Mouse (Mus musculus) gastrocnemius, postnatal 14 days (tissue): Measurements from ENCODE around the gene Pde4d. TPM values are rescaled to one million over a fixed set of nuclear protein-coding genes. Genes with fewer than 3 reads are reported as not detected.
"Not testable (repeated sequence)": the region's sequence is repeated elsewhere in the genome, so short reads cannot be mapped to it uniquely, and the experiment has no call there.

Experiments
- DNase-seq: peaks from one replicate; pipeline ENCODE4 v3.0.0; 2021; ENCODE audit warnings: mixed read lengths
- intact Hi-C: fragments of 180-260 bp; cut with DNase I; formaldehyde crosslinking; loops from one replicate; pipeline ENCODE4 v1.15.1; 2025; ENCODE audit warnings: low total_unique reads
- total RNA-seq, 2 experiments: library from RNA; stranded (reverse); gene quantifications; 2 replicates each; pipeline ENCODE4 v1.2.3; 2021

The Pde4d gene
- total RNA-seq, 2 experiments from 2014 or later, result 91.2 to 126 TPM

DNA sequence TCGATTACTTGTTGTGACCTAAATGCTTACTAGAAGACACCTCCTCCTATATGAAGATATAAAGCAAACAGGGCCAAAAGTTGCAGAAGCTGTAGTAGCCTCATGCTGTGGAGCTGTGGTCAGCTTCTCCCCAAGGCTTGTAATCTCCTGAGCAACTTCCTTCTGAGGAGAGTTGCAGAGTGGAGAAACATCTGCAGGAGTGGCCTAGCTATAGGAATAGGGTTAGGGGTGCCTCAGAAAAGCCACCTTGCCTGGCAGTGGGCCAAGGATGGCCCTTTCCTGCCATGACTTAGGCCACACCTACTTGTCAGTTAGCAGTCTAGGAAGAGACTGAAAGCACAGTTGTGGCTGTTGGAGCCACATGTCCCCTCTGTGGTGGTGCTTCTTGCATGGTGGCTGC lies 325.2 kb downstream of the Pde4d start:
- no peak for DNase-seq
- intact Hi-C loops, result no loop called here

DNA sequence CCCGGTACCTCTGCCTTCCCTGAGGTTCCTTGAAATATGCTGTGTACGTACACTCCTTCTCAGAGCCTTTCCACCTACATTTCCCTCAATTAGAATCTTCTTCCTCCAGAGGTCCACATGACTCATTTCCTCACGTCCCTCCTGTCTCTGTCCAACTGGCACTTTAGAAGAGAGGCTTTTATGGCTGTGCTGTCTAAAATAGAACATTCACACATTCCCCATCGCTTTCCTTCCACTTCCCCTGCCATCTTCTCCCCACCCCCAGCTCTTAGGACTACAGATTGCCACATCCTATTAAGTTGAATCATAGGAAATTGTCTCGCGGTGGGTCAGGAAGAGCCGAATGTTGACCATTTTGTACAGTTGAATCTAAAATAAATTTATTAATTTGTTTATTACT lies 326.1 kb downstream of the Pde4d start:
- no peak for DNase-seq
- intact Hi-C loops, result no loop called here

GRCm38 (mm10) chr13:108797620-108798019 lies 347.9 kb downstream of the Pde4d start:
- DNase-seq, intact Hi-C loops: not testable (repeated sequence)

GRCm38 (mm10) chr13:108809191-108809590 lies 359.4 kb downstream of the Pde4d start:
- intact Hi-C loops, result no loop called here
- DNase-seq, result no peak

GRCm38 (mm10) chr13:108812956-108813355 lies 363.2 kb downstream of the Pde4d start:
- intact Hi-C loops, result no loop called here
- DNase-seq, result peak; percentile 17

GRCm38 (mm10) chr13:108819846-108820408 lies 370.2 kb downstream of the Pde4d start:
- intact Hi-C loops, result no loop called here
- DNase-seq, result no peak

- intact Hi-C loops, result no loop called here
- DNase-seq, result no peak
These were observed 370.7 kb downstream of the Pde4d start for GRCm38 (mm10) chr13:108820487-108820886.

DNA sequence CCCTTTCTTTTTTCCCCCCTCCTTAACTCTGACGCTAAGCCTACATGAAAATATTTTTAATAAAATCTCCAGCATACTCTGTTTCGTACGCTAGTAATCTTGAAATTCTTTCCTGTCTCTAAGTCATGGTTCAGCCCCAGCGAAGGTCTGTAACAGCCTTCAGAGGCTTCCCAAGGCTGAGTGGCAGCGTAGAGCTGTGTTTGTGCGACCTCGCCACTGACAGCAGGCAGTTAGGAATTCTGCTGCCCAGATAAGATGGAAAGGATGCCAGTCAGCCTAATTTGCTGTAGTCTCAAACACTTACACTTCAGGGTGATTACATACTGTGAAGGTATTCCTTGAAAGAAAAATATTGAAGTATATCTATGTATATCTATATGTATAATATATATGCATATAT lies 371.5 kb downstream of the Pde4d start:
- DNase-seq, result no peak
- intact Hi-C loops, result no loop called here

DNA sequence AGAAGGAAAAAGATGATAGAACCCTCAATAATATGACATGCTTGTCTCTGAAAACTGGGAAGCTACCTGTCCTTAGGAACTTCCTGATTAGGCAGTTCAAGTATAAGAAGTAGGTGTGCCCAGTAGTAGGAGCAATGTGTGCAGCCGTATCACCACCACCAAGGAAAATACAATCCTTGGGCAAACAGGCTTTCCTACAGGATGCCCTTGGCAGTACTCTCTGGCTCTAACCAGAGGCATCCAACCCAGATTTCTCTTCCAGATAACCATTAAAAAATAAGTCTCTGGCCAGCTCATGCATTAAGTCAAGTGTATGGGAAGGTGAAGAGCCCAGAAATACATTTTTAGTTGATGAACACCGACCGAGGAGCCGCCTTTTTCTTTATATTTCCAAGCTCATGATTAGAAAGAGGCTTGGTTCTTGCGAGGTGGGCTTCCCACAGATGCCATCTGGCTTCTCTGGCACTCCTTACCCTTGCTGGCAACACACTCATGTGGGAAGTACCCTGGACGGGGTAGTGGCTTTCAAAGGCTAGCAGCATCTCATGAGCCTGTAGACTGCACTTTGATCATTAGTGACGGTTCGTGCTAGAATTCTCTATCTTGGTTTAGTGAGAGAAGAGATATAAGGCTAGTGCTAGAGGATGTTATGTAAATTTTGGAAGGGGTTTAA lies 375.0 kb downstream of the Pde4d start:
- intact Hi-C loops, result no loop called here
- DNase-seq, result no peak

GRCm38 (mm10) chr13:108825501-108825900 lies 375.8 kb downstream of the Pde4d start:
- intact Hi-C loops, result no loop called here
- DNase-seq, result no peak

- no peak for DNase-seq
- intact Hi-C loops, result no loop called here
These were observed 384.4 kb downstream of the Pde4d start for GRCm38 (mm10) chr13:108834197-108834596.

- DNase-seq, result no peak
- intact Hi-C loops, result no loop called here
These were observed 386.6 kb downstream of the Pde4d start for GRCm38 (mm10) chr13:108836314-108836713.

GRCm38 (mm10) chr13:108839142-108839541 lies 389.4 kb downstream of the Pde4d start:
- intact Hi-C loops, result no loop called here

DNA sequence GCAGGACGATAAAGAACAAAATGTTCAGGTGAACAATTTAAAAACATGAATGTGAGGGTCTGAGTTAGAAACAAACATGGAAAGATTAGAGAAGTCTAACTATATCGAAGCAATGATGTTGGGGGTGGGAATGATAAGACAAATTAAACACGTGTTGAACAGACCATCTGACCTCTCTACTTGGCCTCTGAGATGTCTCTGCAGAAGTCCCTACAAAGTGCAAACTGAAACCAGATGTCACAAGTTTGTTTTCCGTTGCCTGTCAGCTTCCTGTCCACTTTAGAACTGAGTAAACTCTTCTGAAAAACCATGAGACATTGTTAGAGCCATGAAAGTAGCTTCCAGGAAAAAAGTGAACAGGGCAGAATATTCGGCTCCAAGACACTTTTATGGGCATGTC lies 404.3 kb downstream of the Pde4d start:
- DNase-seq, result no peak
- intact Hi-C loops, result no loop called here

More at GRCm38 (mm10) chr13:108839142-108839541, 389.4 kb downstream of the Pde4d start:
- DNase-seq, result no peak

- DNase-seq, result no peak
- intact Hi-C loops, result no loop called here
These were observed 407.2 kb downstream of the Pde4d start for GRCm38 (mm10) chr13:108856776-108857435.

- intact Hi-C loops, result no loop called here
- DNase-seq, result no peak
These were observed 409.6 kb downstream of the Pde4d start for GRCm38 (mm10) chr13:108859336-108859735.

DNA sequence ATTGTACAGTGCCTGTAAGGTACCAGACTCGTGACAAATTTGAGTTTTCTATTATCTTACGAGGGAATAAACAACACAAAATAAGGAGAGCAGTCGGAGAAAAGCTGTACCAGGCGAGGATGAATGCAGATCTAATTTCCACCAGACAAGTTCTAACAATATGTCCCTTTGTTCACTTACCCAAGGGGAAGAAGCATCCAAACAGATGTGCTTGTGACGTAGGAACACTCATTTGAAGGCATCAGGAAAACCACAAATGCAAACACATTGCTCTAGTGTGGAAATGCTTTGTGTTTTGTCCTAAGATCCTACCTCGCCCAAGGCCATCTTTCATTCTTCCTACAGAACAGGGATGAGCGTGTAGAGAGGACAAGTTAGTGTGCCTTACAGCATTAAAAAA lies 411.0 kb downstream of the Pde4d start:
- intact Hi-C loops, result no loop called here
- no peak for DNase-seq

DNA sequence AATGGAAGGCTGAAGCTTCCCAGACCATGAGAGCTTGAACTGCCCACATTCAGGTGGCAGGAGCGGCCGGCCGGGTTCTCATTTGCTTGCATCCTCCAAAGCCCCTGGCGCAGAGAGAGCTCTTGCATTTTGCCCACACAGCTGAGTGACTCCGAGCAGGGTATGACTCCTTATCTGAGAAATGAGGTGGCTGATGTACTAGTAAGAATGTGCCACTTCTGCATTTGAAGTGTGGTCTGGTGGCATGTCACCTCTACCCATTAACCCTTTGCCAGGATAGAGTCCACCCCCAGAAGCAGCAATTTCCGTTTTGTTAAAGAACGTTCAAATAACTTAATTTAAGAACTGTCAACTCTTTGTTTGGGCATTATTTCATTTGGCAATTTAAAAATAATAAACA lies 412.0 kb downstream of the Pde4d start:
- intact Hi-C loops, result no loop called here
- no peak for DNase-seq

GRCm38 (mm10) chr13:108862173-108862572 lies 412.4 kb downstream of the Pde4d start:
- intact Hi-C loops, result no loop called here
- no peak for DNase-seq

DNA sequence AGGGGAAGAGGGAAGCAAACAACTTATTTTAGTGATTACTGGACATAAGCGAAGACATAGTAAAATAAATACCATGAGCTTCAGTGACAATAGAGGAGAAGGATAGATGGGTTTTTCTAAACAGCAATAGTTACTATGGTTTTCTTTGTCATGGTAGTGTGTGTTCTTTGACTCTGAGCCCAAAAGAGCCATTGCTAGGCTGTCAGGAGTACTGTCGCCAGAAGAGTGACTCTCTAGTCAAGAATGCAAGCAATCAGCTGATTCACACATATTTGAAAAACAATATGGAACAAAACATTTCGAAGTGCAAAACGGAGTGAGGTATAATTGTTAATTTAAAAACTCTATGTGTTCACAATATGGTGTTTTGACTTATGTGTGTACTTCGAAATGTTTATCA lies 450.4 kb downstream of the Pde4d start:
- intact Hi-C loops, result no loop called here
- no peak for DNase-seq

- intact Hi-C loops, result no loop called here
- DNase-seq, result no peak
These were observed 455.4 kb downstream of the Pde4d start for GRCm38 (mm10) chr13:108905121-108905520.
